Mouse (Mus musculus) retina, postnatal 7 days (tissue): ENCODE results near the gene Rab11fip3.
A peak's percentile ranks its signal among the peaks of the same experiment; 100 is the strongest.
"Not testable (repeated sequence)": the region's sequence is repeated elsewhere in the genome, so short reads cannot be mapped to it uniquely, and the experiment has no call there.

ENCODE experiments used
- DNase-seq: peaks from one replicate; pipeline ENCODE4 v3.0.0-alpha.2; 2012; ENCODE audit warnings: low read depth, low spot score

The Rab11fip3 gene

GRCm38 (mm10) chr17:26068831-26069739 is at the start of gene Rab11fip3:
Rab11fip3 (minus strand) TSS chr17:26069555.
- DNase-seq = peak; percentile 81

GRCm38 (mm10) chr17:26116503-26117258 is 47.3 kb upstream of the Rab11fip3 start:
- no peak for DNase-seq

- no peak for DNase-seq
Measured at GRCm38 (mm10) chr17:26115956-26116487, 46.7 kb upstream of the Rab11fip3 start.

GRCm38 (mm10) chr17:26115205-26115898 is 46.0 kb upstream of the Rab11fip3 start:
- no peak for DNase-seq

GRCm38 (mm10) chr17:26114461-26114860 is 45.1 kb upstream of the Rab11fip3 start:
- DNase-seq = not testable (repeated sequence)

GRCm38 (mm10) chr17:26114061-26114460 is 44.7 kb upstream of the Rab11fip3 start:
- no peak for DNase-seq

- no peak for DNase-seq
Measured at GRCm38 (mm10) chr17:26113181-26113948, 44.0 kb upstream of the Rab11fip3 start, which contains the start of gene Tmem8. Tmem8 (plus strand) TSS chr17:26113299.

GRCm38 (mm10) chr17:26112751-26113150 is 43.4 kb upstream of the Rab11fip3 start:
- DNase-seq = no peak

GRCm38 (mm10) chr17:26111722-26112121 is 42.4 kb upstream of the Rab11fip3 start:
- no peak for DNase-seq

GRCm38 (mm10) chr17:26111024-26111423 is 41.7 kb upstream of the Rab11fip3 start:
- no peak for DNase-seq

- no peak for DNase-seq
Measured at GRCm38 (mm10) chr17:26110156-26110555, 40.8 kb upstream of the Rab11fip3 start.

- DNase-seq = no peak
Measured at GRCm38 (mm10) chr17:26105619-26106018, 36.3 kb upstream of the Rab11fip3 start.

- no peak for DNase-seq
Measured at GRCm38 (mm10) chr17:26101478-26101877, 32.1 kb upstream of the Rab11fip3 start.

- DNase-seq = no peak
Measured at GRCm38 (mm10) chr17:26100166-26100565, 30.8 kb upstream of the Rab11fip3 start.

- not testable (repeated sequence) for DNase-seq
Measured at GRCm38 (mm10) chr17:26099316-26099715, 30.0 kb upstream of the Rab11fip3 start.

- DNase-seq = no peak
Measured at GRCm38 (mm10) chr17:26098461-26098860, 29.1 kb upstream of the Rab11fip3 start.

- no peak for DNase-seq
Measured at GRCm38 (mm10) chr17:26095121-26095740, 25.9 kb upstream of the Rab11fip3 start, which contains the start of gene Nme4. Nme4 (minus strand) TSS chr17:26095602.

- no peak for DNase-seq
Measured at GRCm38 (mm10) chr17:26094531-26095110, 25.3 kb upstream of the Rab11fip3 start.

- peak; percentile 89 for DNase-seq
Measured at GRCm38 (mm10) chr17:26089905-26090632, 20.7 kb upstream of the Rab11fip3 start, which contains the start of gene Decr2. Decr2 (minus strand) TSS chr17:26090337.
